Mouse (Mus musculus): ENCODE measurements around the gene Rcan1.

Rcan1 gene

DNA sequence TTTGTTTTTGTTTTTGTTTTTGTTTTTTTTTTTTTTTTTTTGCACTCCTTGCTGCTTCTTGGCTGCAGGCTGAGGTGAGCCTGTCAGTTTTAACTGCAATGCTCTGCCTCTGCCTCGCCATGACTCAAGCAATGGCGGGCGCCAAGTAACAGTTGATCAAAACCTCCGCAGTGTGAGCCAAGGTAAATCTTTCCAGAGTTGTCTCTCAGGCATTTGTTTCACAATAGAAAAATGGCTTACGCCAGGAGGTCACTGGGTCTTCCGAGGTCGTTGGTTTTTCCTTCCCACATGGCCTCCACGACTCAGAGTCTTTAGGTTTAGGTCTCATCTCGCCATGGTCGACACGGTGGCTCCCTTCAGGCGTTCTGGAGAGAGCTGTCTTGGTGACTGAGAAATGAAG is 117.4 kb downstream of the Rcan1 start:
- no peak for DNase-seq (ENCODE audit: low spot score in 2 of 2)

DNA sequence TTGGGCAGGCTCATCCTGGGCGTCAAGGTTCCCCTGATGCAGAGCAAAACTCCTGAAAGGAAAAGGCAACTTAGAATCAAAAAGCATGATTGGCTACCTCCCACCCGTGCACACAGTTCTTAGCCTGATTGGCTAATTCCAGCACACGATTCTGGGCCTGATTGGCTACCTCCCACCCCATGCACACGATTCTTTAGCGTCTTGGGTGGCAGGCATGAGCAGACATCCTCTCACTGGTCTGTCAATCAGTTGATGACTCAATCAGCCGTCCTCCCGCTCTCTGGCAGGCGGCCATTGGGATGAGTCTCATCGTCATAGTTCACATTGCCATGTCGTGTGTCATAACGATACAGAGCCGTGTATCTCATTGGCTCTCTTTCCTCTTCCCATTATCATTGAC is 121.7 kb downstream of the Rcan1 start:
- no peak for DNase-seq (ENCODE audit: low spot score in 2 of 2)

DNA sequence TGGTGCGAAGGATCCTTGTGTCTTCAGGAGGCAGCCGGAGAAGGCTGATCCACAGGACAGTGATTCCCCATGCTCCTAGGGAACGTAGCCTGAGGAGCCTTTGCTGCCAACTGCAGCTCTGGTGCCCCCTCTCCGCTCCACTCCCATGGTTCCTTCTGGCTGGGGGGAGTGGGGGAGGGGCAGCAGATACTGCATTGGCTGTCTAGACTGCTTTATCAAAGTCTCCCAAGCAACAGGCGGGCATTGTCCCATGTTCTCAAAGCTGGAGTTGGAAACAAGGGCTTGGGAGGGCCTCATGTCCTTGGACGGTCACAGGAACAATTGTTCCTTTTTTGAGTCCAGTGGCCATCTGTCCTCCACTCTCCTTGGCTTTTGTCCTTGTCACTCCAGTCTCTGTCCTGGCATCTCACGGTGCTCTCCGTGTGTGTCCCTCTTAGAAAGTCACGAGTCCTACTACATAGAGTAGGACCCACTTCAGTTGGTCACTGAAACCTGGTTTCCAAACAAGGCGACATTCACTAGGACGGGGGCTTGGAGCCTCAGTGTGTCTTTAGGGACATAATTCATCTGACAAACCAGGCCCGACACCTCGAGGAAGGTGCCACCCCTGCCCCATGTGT is 124.3 kb downstream of the Rcan1 start:
- DNase-seq (ENCODE audit: low spot score in 2 of 2) = no peak

DNA sequence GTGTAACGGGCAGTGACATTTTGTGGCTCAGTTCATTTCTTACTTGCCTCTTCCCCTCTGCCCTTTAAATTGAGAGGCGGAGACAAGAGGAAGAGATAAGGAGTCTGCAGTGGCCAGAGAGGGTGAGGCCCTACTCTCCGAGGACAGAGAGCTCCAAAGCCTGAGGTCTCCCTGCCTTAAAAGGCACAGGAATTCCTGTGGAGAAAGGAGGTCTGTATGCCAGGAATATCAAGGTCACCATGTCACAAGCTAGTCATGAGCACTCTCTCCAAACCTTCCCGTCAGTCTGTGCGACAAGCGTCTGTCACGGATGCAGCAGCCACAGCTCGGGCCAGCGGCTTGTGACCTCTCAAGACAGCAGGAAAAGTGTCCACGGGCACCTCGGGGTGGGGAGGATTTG is 125.5 kb downstream of the Rcan1 start:
- no peak for DNase-seq (ENCODE audit: low spot score in 2 of 2)

Measured in frontal cortex, postnatal 25 days (tissue).